Mouse (Mus musculus) liver, embryonic 13.5 days (tissue): ENCODE data around the gene Rfx5. TPM values are rescaled to one million over a fixed set of nuclear protein-coding genes. Genes with fewer than 3 reads are reported as not detected.

Source experiments
- ATAC-seq: fragments of 200-750 bp; cut with Nextera tagmentation; 2 replicates; pipeline ENCODE4 v1.8.0; 2017; ENCODE audit warnings: low read depth, mild to moderate bottlenecking, moderate number of reproducible peaks, moderate library complexity
- DNase-seq: peaks from one replicate; pipeline ENCODE4 v3.0.0; 2022
- H3K27ac ChIP-seq: fragments of 300-500 bp; sonication (generic); 2 replicates; pipeline ENCODE4 v1.5.1; 2015; ENCODE audit warnings: moderate library complexity, mild to moderate bottlenecking, inconsistent platforms
- H3K27me3 ChIP-seq: fragments of 300-500 bp; sonication (generic); 2 replicates; pipeline ENCODE4 v1.6.1; 2015; ENCODE audit warnings: mild to moderate bottlenecking, inconsistent platforms
- H3K36me3 ChIP-seq: fragments of 300-500 bp; sonication (generic); 2 replicates; pipeline ENCODE4 v1.6.1; 2015; ENCODE audit warnings: mild to moderate bottlenecking, inconsistent platforms
- H3K4me1 ChIP-seq: fragments of 300-500 bp; sonication (generic); replicated peaks from 2 replicates; pipeline ENCODE4 v1.6.1; 2015; ENCODE audit warnings: inconsistent platforms
- H3K4me2 ChIP-seq: fragments of 300-500 bp; sonication (generic); 2 replicates; pipeline ENCODE4 v1.6.1; 2015; ENCODE audit warnings: inconsistent platforms, mild to moderate bottlenecking, moderate library complexity
- H3K4me3 ChIP-seq: fragments of 300-500 bp; sonication (generic); replicated peaks from 2 replicates; pipeline ENCODE4 v1.5.1; 2015; ENCODE audit warnings: mild to moderate bottlenecking, inconsistent platforms
- H3K9ac ChIP-seq: fragments of 300-500 bp; sonication (generic); 2 replicates; pipeline ENCODE4 v1.6.1; 2015; ENCODE audit warnings: mild to moderate bottlenecking, inconsistent platforms
- H3K9me3 ChIP-seq: fragments of 300-500 bp; sonication (generic); replicated peaks from 2 replicates; pipeline ENCODE4 v1.6.1; 2016; ENCODE audit warnings: inconsistent platforms
- WGBS: fragments of 180-500 bp; shearing (Covaris S2); methylation state at CpG from one replicate; pipeline ENCODE4 v1.1.7; 2015; ENCODE audit not compliant: insufficient replicate concordance; 5-methylcytosine and 5-hydroxymethylcytosine counted together
- microRNA-seq: library from miRNA; unstranded; fragments of <30 nt; microRNA quantifications from one replicate; pipeline ENCODE4, GENCODE M21; 2016
- polyA plus RNA-seq: library from polyadenylated mRNA; unstranded; fragments of >200 nt; fragmentation: Nextera tagmentation; extraction: Ambion mirVana; gene quantifications from 2 replicates; pipeline ENCODE4 v1.2.1, GENCODE M21; 2015

The Rfx5 gene
- polyA plus RNA-seq, 1 experiment from 2014 or later, result 0.96 TPM

DNA sequence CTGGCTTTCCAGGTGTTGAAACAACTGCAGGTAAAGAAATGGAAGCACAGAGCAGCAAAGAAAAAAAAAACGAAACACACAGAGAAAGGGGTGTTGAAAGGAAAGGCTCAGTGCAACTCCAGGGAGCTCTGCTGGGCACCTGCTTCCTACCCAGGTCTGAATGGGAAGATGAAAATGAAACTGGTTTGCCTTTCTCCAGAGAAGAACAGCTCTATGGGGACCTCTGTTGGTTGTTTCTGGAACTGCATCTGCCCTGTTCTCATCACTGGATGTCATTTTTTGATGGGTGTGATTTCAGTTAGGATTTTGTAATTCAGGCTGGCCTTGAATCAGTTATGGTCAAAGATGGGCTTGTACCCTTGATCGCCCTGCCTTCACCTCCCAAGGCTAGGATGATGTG lies 43.1 kb downstream of the Rfx5 start:
- Histone ChIP-seq H3K36me3 (peaks cover 90% of the 10 kb centered on the region), H3K27me3 (no peaks in the 10 kb centered on the region), H3K4me2 (no peak overlapping the region), H3K27ac (no peak overlapping the region), H3K4me3 (no peak overlapping the region), H3K4me1 (peaks cover 4% of the 10 kb centered on the region; the same call in 1 of the 2 replicates), H3K9me3 (no peaks in the 10 kb centered on the region), H3K9ac (no peak overlapping the region)
- WGBS, result 20% methylated on average over 2 of the region's 2 CpGs
- DNase-seq (peak; percentile 60), ATAC-seq (no peak)

DNA sequence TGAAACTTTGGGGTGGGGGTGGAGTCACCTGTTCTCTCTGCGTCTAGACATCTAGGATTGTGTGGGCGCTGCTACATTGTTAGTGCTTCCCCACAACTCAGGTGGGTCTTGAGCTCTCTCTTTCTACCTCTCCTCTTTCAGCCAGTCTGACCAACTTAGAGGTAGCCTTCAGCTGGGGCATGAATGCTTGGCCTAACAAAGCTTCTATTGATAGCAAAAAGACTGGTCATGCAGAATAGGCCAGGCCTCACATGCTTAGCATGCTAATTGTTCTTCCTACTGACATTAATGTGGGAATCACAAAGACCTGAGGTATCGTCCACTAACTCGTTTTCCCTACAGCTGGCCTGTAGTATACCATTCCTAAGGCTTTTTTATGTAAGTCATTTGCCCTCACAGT lies 48.7 kb downstream of the Rfx5 start:
- no peak for ATAC-seq
- Histone ChIP-seq H3K4me2 (no peak overlapping the region), H3K4me1 (peaks cover 20% of the 10 kb centered on the region), H3K4me3 (no peak overlapping the region), H3K36me3 (peaks cover 89% of the 10 kb centered on the region), H3K27me3 (no peaks in the 10 kb centered on the region), H3K9me3 (no peaks in the 10 kb centered on the region), H3K9ac (no peak overlapping the region), H3K27ac (no peak overlapping the region)
- no peak for DNase-seq
- 78% methylated on average over 4 of the region's 4 CpGs for WGBS

DNA sequence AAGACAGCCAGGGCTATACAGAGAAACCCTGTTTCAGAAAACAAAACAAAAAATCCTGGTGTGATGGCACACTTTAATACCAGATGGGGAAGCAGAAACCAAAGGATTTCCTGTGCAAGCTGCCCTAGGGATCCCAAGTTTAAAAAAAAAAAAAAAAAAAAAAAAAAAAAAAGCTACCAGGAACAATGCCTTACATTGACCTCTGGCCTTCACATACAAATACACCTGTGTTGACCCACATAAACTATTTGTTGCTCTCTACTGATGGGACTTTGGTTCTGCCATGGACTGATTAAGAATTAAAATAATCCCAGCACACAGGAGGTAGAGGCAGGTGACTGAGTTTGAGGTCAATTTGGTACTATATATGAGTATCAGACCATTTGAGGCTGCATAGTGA lies 49.4 kb downstream of the Rfx5 start:
- Histone ChIP-seq H3K4me3 (no peak overlapping the region), H3K27ac (no peak overlapping the region), H3K4me2 (no peak overlapping the region), H3K36me3 (peaks cover 92% of the 10 kb centered on the region), H3K9me3 (no peaks in the 10 kb centered on the region), H3K9ac (no peak overlapping the region), H3K27me3 (no peaks in the 10 kb centered on the region), H3K4me1 (peaks cover 20% of the 10 kb centered on the region)
- DNase-seq (no peak), ATAC-seq (no peak)

DNA sequence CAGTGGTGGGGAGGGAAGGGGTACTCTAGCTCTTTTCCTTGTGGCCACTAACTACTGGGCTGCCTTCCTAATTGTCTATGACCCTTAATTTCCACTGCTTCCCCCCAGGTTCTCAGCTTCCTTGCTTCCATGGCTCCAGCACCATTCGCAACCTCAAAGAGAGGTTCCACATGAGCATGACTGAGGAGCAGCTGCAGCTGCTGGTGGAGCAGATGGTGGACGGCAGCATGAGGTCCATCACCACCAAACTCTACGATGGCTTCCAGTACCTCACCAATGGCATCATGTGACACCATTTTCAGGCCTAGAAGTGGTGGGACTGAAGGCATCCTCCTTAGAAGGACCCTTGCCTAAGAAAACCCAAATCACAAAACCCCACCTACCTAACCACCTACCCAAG lies 51.8 kb downstream of the Rfx5 start:
- WGBS, result 81% methylated on average over 3 of the region's 3 CpGs
- Histone ChIP-seq H3K4me3 (no peak overlapping the region), H3K9me3 (no peaks in the 10 kb centered on the region), H3K4me2 (no peak overlapping the region), H3K9ac (no peak overlapping the region), H3K27ac (no peak overlapping the region), H3K36me3 (peaks cover 95% of the 10 kb centered on the region), H3K27me3 (no peaks in the 10 kb centered on the region), H3K4me1 (peaks cover 28% of the 10 kb centered on the region)
- DNase-seq, result no peak
- no peak for ATAC-seq

DNA sequence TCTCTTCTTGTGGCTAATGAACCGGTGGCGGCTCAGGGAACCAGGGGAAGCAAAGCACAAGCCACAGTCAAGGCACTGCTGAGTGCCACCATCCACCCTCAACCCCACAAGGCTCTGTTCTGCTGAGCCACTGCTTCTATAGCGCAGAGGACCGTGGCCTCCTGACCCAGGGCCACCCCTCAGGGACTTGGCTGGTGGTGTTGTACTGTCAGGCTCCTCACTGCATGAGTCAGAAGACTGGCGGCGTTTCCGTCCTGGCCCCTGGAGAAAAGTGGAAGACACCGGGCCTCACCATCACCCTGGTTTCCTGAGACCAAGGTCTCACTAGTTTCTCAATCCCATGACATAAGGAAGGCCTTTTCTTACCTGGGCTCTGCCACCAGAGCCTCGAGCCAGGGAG lies 53.8 kb downstream of the Rfx5 start:
- 79% methylated on average over 9 of the region's 9 CpGs for WGBS
- ATAC-seq (no peak), DNase-seq (no peak)
- Histone ChIP-seq H3K4me1 (peaks cover 45% of the 10 kb centered on the region), H3K27ac (no peak overlapping the region), H3K9me3 (no peaks in the 10 kb centered on the region), H3K9ac (no peak overlapping the region), H3K4me3 (no peak overlapping the region), H3K36me3 (peaks cover 94% of the 10 kb centered on the region), H3K27me3 (no peaks in the 10 kb centered on the region), H3K4me2 (no peak overlapping the region)

DNA sequence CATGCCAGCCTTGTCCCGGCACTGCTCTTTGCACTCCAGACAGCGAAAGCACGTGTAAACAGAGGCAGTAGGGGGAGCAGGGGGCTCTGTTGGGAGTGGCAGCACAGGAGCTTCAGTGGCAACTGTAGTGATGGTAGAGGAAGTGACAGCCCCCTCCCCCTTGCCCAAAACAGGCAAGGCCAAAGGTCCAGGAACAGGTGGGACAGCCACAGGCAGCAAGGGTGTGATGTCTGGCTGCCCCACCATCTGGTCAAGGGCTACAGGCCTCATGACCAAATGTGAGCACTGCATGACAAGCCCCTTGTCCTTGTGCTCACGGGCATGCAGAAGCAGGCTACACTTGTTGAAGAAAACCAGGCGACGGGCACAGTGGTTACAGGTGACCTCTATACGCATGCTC lies 56.5 kb downstream of the Rfx5 start:
- WGBS, result 80% methylated on average over 7 of the region's 7 CpGs
- H3K27ac ChIP-seq, result no peak overlapping the region
- peaks cover 69% of the 10 kb centered on the region for H3K36me3 ChIP-seq
- H3K4me2 ChIP-seq, result no peak overlapping the region
- no peaks in the 10 kb centered on the region for H3K9me3 ChIP-seq
- no peak overlapping the region for H3K4me3 ChIP-seq
- no peak overlapping the region for H3K9ac ChIP-seq
- ATAC-seq (no peak), DNase-seq (no peak)
- H3K27me3 ChIP-seq, result no peaks in the 10 kb centered on the region
- peaks cover 46% of the 10 kb centered on the region for H3K4me1 ChIP-seq

Small RNA genes within 50 kb of the gene (microRNA-seq; reads per million reads assigned to microRNA genes)
- not detected for gene Mir7013

Other genes starting within 250 kb of the Rfx5 start
- 7.2 and 8.3 TPM in 2 replicates for gene Cgn, start 167.6 kb upstream of the Rfx5 start, polyA plus RNA-seq
- gene Pogz, start 116.5 kb upstream of the Rfx5 start, polyA plus RNA-seq, result 2.4 and 2.9 TPM in 2 replicates
- 201 and 214 TPM in 2 replicates for gene Psmb4, start 67.1 kb upstream of the Rfx5 start, polyA plus RNA-seq
- gene Selenbp1, start 21.0 kb upstream of the Rfx5 start, polyA plus RNA-seq, result 58.0 and 65.2 TPM in 2 replicates
- gene Pi4kb, start 20.7 kb downstream of the Rfx5 start, polyA plus RNA-seq, result 11.6 and 12.4 TPM in 2 replicates
- gene Zfp687, start 61.4 kb downstream of the Rfx5 start, polyA plus RNA-seq, result 5.8 and 8.2 TPM in 2 replicates
- gene Psmd4, start 88.5 kb downstream of the Rfx5 start, polyA plus RNA-seq, result 202 and 204 TPM in 2 replicates
- 9.6 and 10.3 TPM in 2 replicates for gene Pip5k1a, start 152.9 kb downstream of the Rfx5 start, polyA plus RNA-seq
- 39.2 and 43.3 TPM in 2 replicates for gene Vps72, start 156.9 kb downstream of the Rfx5 start, polyA plus RNA-seq
- gene Tmod4, start 170.4 kb downstream of the Rfx5 start, polyA plus RNA-seq, result 0.17 and 0.67 TPM in 2 replicates
- gene Scnm1, start 179.9 kb downstream of the Rfx5 start, polyA plus RNA-seq, result 33.4 and 33.5 TPM in 2 replicates
- 7.3 and 7.5 TPM in 2 replicates for gene Lysmd1, start 180.0 kb downstream of the Rfx5 start, polyA plus RNA-seq
- gene Tnfaip8l2, start 188.3 kb downstream of the Rfx5 start, polyA plus RNA-seq, result 5.7 and 6.0 TPM in 2 replicates
- 0.35 and 0.36 TPM in 2 replicates for gene Sema6c, start 206.4 kb downstream of the Rfx5 start, polyA plus RNA-seq